Mouse (Mus musculus): Measurements from ENCODE around the gene Cyp2j8. TPM values are rescaled to one million over a fixed set of nuclear protein-coding genes. Genes with fewer than 3 reads are reported as not detected.

The Cyp2j8 gene
- not detected for polyA plus RNA-seq (2014; fragmentation: Illumina TruSeq; extraction: RNeasy Lipid Tissue Mini Kit (QIAGEN cat#74804); ENCODE audit: low read depth, low replicate concordance)

DNA sequence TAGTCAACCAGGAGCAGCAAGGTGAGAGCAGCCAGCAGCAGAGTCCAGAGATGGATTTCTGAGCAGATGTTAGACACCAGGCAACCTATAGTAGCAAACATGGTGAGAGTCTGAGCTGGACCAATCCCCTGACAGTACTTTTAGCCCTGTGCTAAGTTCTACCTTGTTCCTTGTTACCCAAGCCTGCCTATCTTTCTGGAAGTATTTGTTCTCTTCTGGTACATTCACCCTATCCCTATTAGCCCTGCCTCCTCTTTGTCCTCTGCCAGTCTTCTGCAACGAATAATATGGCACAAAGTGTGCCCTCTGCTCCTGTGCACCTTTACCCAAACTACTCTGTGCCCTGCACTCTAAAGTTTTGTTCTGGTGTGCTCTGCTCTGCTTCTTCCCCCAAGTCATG is at the start of gene Cyp2j8:
Gene Cyp2j8 (minus strand): TSS at position 101 of the 400 bp plus-strand sequence.

DNA sequence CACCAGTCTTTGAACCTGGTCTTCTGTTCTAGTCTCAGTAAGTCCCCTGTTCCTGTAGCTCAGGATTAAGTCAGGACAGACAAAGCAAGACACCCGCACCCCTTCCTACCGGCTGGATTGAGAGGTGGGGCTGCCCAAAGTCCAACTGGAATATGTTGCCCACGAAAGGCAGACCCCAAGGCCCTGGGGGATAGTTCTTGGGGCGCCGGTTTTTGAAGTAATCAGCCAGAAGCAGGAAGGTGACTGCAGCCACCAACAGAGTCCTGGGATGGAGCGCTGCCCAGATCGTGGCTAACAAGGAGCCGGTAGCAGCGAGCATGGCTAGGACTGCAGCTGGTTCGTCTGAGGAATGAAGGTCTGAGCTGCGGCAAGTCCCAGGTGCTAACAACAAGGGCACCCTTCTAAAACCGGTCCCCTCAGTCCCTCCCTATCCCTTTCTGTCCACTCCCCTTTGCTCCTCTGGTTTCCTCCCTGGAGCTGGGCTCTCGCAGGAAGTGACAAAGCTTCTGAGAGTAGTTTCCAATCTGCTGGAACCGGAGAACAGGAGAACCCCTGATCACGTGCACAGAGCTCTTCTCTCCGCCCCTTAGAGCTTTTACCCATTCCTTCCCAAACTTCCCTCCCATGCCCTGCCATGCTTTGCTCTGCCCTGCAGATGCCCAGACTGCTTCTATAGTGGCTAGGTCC is 46.1 kb upstream of the Cyp2j8 start, which contains the start of gene Cyp2j6:
Gene Cyp2j6 (minus strand): TSS at position 529 of the 687 bp plus-strand sequence.

Other genes starting within 250 kb of the Cyp2j8 start
- 0.17 TPM for gene Cyp2j11, start 158.7 kb downstream of the Cyp2j8 start, polyA plus RNA-seq (2014; fragmentation: Illumina TruSeq; extraction: RNeasy Lipid Tissue Mini Kit (QIAGEN cat#74804); ENCODE audit: low read depth, low replicate concordance)
- gene Cyp2j6, start 46.3 kb upstream of the Cyp2j8 start, polyA plus RNA-seq (2014; fragmentation: Illumina TruSeq; extraction: RNeasy Lipid Tissue Mini Kit (QIAGEN cat#74804); ENCODE audit: low read depth, low replicate concordance): 1.7 TPM
- gene Cyp2j9, start 84.2 kb upstream of the Cyp2j8 start, polyA plus RNA-seq (2014; fragmentation: Illumina TruSeq; extraction: RNeasy Lipid Tissue Mini Kit (QIAGEN cat#74804); ENCODE audit: low read depth, low replicate concordance): 0.46 TPM
- 0.17 TPM for gene Cyp2j5, start 156.8 kb upstream of the Cyp2j8 start, polyA plus RNA-seq (2014; fragmentation: Illumina TruSeq; extraction: RNeasy Lipid Tissue Mini Kit (QIAGEN cat#74804); ENCODE audit: low read depth, low replicate concordance)